8 mouse cellular contexts compared by ENCODE assay signal in genomic region chr2:103456646-103457045, GRCm38 (mm10). TPM values are rescaled to one million over a fixed set of nuclear protein-coding genes. Genes with fewer than 3 reads are reported as not detected.
DNase-seq lines count a peak whose midpoint lies in the region; ATAC-seq and TF ChIP-seq lines count a peak whose summit lies in the region.

No protein-coding gene starts in this region.

- no peak overlapping the region for H3K4me3 ChIP-seq in E14TG2a.4 (replicated peaks; ENCODE audit: low read length)
- H3K4me3 ChIP-seq in forebrain, embryonic 11.5 days (ENCODE audit: low read depth, low read length), result no peak overlapping the region
- no peak overlapping the region for H3K4me3 ChIP-seq in lung, embryonic 16.5 days (ENCODE audit: low read length)

- 24% methylated on average over 10 of the region's 10 CpGs for WGBS in forebrain, embryonic 11.5 days
- WGBS in lung, embryonic 16.5 days, result 16% methylated on average over 10 of the region's 10 CpGs

- no peak overlapping the region for H3K4me2 ChIP-seq in forebrain, embryonic 11.5 days (ENCODE audit: low read depth, low read length, severe bottlenecking)
- no peak overlapping the region for H3K4me2 ChIP-seq in lung, embryonic 16.5 days (ENCODE audit: low read depth, low read length)

- H3K36me3 ChIP-seq in E14TG2a.4 (ENCODE audit: insufficient read depth, low read length), result peaks cover 57% of the 10 kb centered on the region
- no peaks in the 10 kb centered on the region; the same call in 1 of the 2 replicates for H3K36me3 ChIP-seq in forebrain, embryonic 11.5 days (ENCODE audit: control insufficient read depth, insufficient read depth, low read length)
- peaks cover 44% of the 10 kb centered on the region for H3K36me3 ChIP-seq in lung, embryonic 16.5 days (ENCODE audit: control insufficient read depth, insufficient read depth, low read length)

- no peak overlapping the region for H3K9ac ChIP-seq in forebrain, embryonic 11.5 days (ENCODE audit: low read length)
- H3K9ac ChIP-seq in lung, embryonic 16.5 days (ENCODE audit: low read length), result no peak overlapping the region

- no peaks in the 10 kb centered on the region for H3K27me3 ChIP-seq in E14TG2a.4 (ENCODE audit: insufficient read depth, low read length)
- no peaks in the 10 kb centered on the region for H3K27me3 ChIP-seq in forebrain, embryonic 11.5 days (ENCODE audit: control insufficient read depth, insufficient read depth, low read length)
- H3K27me3 ChIP-seq in lung, embryonic 16.5 days (ENCODE audit: control insufficient read depth, insufficient read depth, low read depth, low read length), result no peaks in the 10 kb centered on the region

- 0 out of 2 replicates have a peak, but pooled peaks have one; percentile 69 for ATAC-seq in forebrain, embryonic 11.5 days (replicated peaks; ENCODE audit: low FRiP score)
- ATAC-seq in lung, embryonic 16.5 days (ENCODE audit: low read depth), result 0 out of 2 replicates have a peak, but pooled peaks have one; percentile 42

- DNase-seq in brain, embryonic 18.5 days (ENCODE audit: low read depth, low spot score), result peak; percentile 54
- DNase-seq in forebrain, embryonic 11.5 days (ENCODE audit: low spot score), result peak; percentile 90
- DNase-seq in heart, postnatal 4 days, result peak; percentile 88
- peak; percentile 85 for DNase-seq in layer of hippocampus, adult 11-12 months (ENCODE audit: low spot score)
- DNase-seq in ovary, postnatal 10 days (ENCODE audit: low spot score), result peak; percentile 69
- peak; percentile 86 for DNase-seq in thymus, postnatal 0 days (ENCODE audit: low spot score)

- H3K9me3 ChIP-seq in E14TG2a.4 (ENCODE audit: low read length), result no peaks in the 10 kb centered on the region
- H3K9me3 ChIP-seq in forebrain, embryonic 11.5 days (ENCODE audit: control insufficient read depth, low read length), result no peaks in the 10 kb centered on the region
- H3K9me3 ChIP-seq in lung, embryonic 16.5 days (ENCODE audit: control insufficient read depth, low read length), result no peaks in the 10 kb centered on the region

- peak; percentile 90 for TF ChIP-seq CTCF in E14TG2a.4 (conservative IDR thresholded peaks at IDR 0.05; ENCODE audit: low read length)

- no peak overlapping the region for H3K27ac ChIP-seq in forebrain, embryonic 11.5 days (ENCODE audit: low read depth, low read length)
- no peak overlapping the region for H3K27ac ChIP-seq in lung, embryonic 16.5 days (ENCODE audit: low read length)

- H3K4me1 ChIP-seq in E14TG2a.4 (replicated peaks; ENCODE audit: low read depth, low read length), result peaks cover 17% of the 10 kb centered on the region
- H3K4me1 ChIP-seq in forebrain, embryonic 11.5 days (replicated peaks; ENCODE audit: control insufficient read depth, insufficient read depth, low read length), result no peaks in the 10 kb centered on the region
- H3K4me1 ChIP-seq in lung, embryonic 16.5 days (replicated peaks; ENCODE audit: control insufficient read depth, insufficient read depth, low read length), result peaks cover 5% of the 10 kb centered on the region; the same call in 1 of the 2 replicates

RNA-seq across cellular contexts. Expression of gene Cat, which starts 28.3 kb away (rescaled TPM):
- polyA plus RNA-seq in forebrain, embryonic 11.5 days (2014; fragmentation: Nextera tagmentation; extraction: Ambion mirVana), result 137 and 139 TPM in 2 replicates
- total RNA-seq in heart, postnatal 4 days (2021), result 100 to 1,000 TPM; 121 to 134 TPM
- 109 and 112 TPM in 2 replicates for polyA plus RNA-seq in lung, embryonic 16.5 days (2015; fragmentation: Nextera tagmentation; extraction: Ambion mirVana)
- polyA plus RNA-seq in thymus, postnatal 0 days (2015; fragmentation: Nextera tagmentation; extraction: Ambion mirVana), result 43.5 and 58.9 TPM in 2 replicates

RNA-seq across cellular contexts. Expression of gene Elf5, which starts 45.2 kb away (rescaled TPM):
- 0.11 and 0.12 TPM in 2 replicates for polyA plus RNA-seq in forebrain, embryonic 11.5 days (2014; fragmentation: Nextera tagmentation; extraction: Ambion mirVana)
- not detected for total RNA-seq in heart, postnatal 4 days (2021)
- polyA plus RNA-seq in lung, embryonic 16.5 days (2015; fragmentation: Nextera tagmentation; extraction: Ambion mirVana), result 8.5 and 8.8 TPM in 2 replicates
- polyA plus RNA-seq in thymus, postnatal 0 days (2015; fragmentation: Nextera tagmentation; extraction: Ambion mirVana), result 0.09 and 0.23 TPM in 2 replicates
